Mouse (Mus musculus): Measurements from ENCODE around the gene Nudt15.

- no peak for TF ChIP-seq CTCF (IDR thresholded peaks at IDR 0.05; ENCODE audit: borderline replicate concordance, control insufficient read depth, extremely low read depth, insufficient read depth, low read length, poor library complexity)
- no peak for TF ChIP-seq POLR2A (IDR thresholded peaks at IDR 0.05; ENCODE audit: control insufficient read depth, extremely low read depth, insufficient read depth, low read length, poor library complexity)
These were observed 39.2 kb downstream of the Nudt15 start for GRCm38 (mm10) chr14:73508630-73509395.
